Mouse (Mus musculus) cerebellum, adult 11 months (tissue): ENCODE data around the gene Asb8.

ENCODE experiments used
- DNase-seq: peaks from one replicate; pipeline ENCODE4 v3.0.0; 2022

Gene Asb8

GRCm38 (mm10) chr15:98155272-98155671 is 10.2 kb downstream of the Asb8 start:
- no peak for DNase-seq

- no peak for DNase-seq
Measured at GRCm38 (mm10) chr15:98154631-98155030, 10.8 kb downstream of the Asb8 start.

GRCm38 (mm10) chr15:98154146-98154545 is 11.3 kb downstream of the Asb8 start:
- no peak for DNase-seq

GRCm38 (mm10) chr15:98153625-98154024 is 11.8 kb downstream of the Asb8 start:
- no peak for DNase-seq

- no peak for DNase-seq
Measured at GRCm38 (mm10) chr15:98152916-98153315, 12.5 kb downstream of the Asb8 start.

GRCm38 (mm10) chr15:98149166-98149602 is 16.2 kb downstream of the Asb8 start:
- DNase-seq: no peak

- peak; percentile 58 for DNase-seq
Measured at GRCm38 (mm10) chr15:98148356-98148755, 17.1 kb downstream of the Asb8 start.

GRCm38 (mm10) chr15:98145559-98146181 is 19.8 kb downstream of the Asb8 start:
- DNase-seq: peak; percentile 90

- DNase-seq: no peak
Measured at GRCm38 (mm10) chr15:98144861-98145507, 20.4 kb downstream of the Asb8 start.

- DNase-seq: no peak
Measured at GRCm38 (mm10) chr15:98142515-98142914, 22.9 kb downstream of the Asb8 start.

GRCm38 (mm10) chr15:98140809-98141208 is 24.6 kb downstream of the Asb8 start:
- no peak for DNase-seq

- DNase-seq: no peak
Measured at GRCm38 (mm10) chr15:98139763-98140162, 25.7 kb downstream of the Asb8 start.

GRCm38 (mm10) chr15:98136871-98137270 is 28.6 kb downstream of the Asb8 start:
- no peak for DNase-seq

GRCm38 (mm10) chr15:98135671-98136070 is 29.8 kb downstream of the Asb8 start:
- no peak for DNase-seq

GRCm38 (mm10) chr15:98134666-98135065 is 30.8 kb downstream of the Asb8 start:
- no peak for DNase-seq

- no peak for DNase-seq
Measured at GRCm38 (mm10) chr15:98134034-98134433, 31.4 kb downstream of the Asb8 start.

- DNase-seq: no peak
Measured at GRCm38 (mm10) chr15:98133471-98133870, 32.0 kb downstream of the Asb8 start.

GRCm38 (mm10) chr15:98131942-98132655 is 33.3 kb downstream of the Asb8 start:
- no peak for DNase-seq

- no peak for DNase-seq
Measured at GRCm38 (mm10) chr15:98131451-98131850, 34.0 kb downstream of the Asb8 start.

GRCm38 (mm10) chr15:98131001-98131400 is 34.4 kb downstream of the Asb8 start:
- no peak for DNase-seq

GRCm38 (mm10) chr15:98120831-98121230 is 44.6 kb downstream of the Asb8 start:
- no peak for DNase-seq

- DNase-seq: no peak
Measured at GRCm38 (mm10) chr15:98119363-98119762, 46.1 kb downstream of the Asb8 start.

- DNase-seq: no peak
Measured at GRCm38 (mm10) chr15:98116287-98116686, 49.1 kb downstream of the Asb8 start.

- no peak for DNase-seq
Measured at GRCm38 (mm10) chr15:98115779-98116163, 49.7 kb downstream of the Asb8 start.
